Mouse (Mus musculus) CD8-positive naive resting alpha-beta T cell, adult 2 months (primary cell): ENCODE measurements at regions not wholly inside any gene's neighbourhood (a gene's known extent, or its start where the extent isn't known, plus 50 kb on each side); places are given as distances from the start of the nearest gene placed in this dataset.

Experiments used
- DNase-seq, 2 experiments: peaks; one replicate each; pipeline ENCODE4 v3.0.0; 2022; ENCODE audit warnings: low read depth in 2 of 2, low spot score in 2 of 2

- DNase-seq = no peak
Observed at GRCm38 (mm10) chr7:83474471-83474870, 110.3 kb upstream of the Tmc3 start.

DNA sequence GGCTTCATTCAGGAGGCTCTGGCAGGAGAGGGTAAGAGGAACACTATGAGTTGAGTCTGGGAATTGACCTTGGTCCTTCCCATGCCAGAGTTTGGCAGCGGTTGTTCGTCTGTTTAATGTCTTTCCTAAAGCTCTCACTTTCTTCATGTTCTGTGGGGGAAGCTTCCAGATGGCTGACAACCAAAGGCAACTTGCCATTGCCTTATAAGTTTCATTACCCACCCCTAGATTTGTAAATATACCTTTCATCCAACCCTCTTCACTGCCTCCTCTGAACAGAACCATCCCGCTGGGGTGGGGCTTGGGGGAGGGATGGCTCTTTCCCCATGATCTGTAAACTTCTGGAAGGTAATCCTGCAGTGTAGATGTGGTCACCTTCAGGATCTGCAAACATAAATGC lies 109.7 kb upstream of the Tmc3 start:
- no peak for DNase-seq

- no peak for DNase-seq
Observed at GRCm38 (mm10) chr7:83475438-83476160, 109.1 kb upstream of the Tmc3 start.

DNA sequence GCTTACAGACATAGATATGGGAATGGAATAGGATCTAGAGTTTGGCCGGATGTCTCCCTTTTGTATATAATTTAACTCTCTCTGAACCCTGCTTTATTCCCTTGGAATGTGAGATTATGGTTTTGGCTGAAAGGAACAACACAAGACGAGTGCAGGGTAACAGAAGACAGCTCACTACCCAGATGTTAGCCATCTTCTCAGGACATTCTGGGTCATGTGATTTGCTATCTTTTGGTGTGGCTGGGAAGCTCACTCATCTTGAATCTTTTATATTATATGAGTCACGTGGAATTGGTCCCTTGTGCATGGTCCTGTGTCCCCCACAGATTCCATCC lies 108.6 kb upstream of the Tmc3 start:
- no peak for DNase-seq

- no peak for DNase-seq
Observed at GRCm38 (mm10) chr7:83476861-83477260, 107.9 kb upstream of the Tmc3 start.

GRCm38 (mm10) chr7:83477661-83478121 lies 107.0 kb upstream of the Tmc3 start:
- DNase-seq = no peak

DNA sequence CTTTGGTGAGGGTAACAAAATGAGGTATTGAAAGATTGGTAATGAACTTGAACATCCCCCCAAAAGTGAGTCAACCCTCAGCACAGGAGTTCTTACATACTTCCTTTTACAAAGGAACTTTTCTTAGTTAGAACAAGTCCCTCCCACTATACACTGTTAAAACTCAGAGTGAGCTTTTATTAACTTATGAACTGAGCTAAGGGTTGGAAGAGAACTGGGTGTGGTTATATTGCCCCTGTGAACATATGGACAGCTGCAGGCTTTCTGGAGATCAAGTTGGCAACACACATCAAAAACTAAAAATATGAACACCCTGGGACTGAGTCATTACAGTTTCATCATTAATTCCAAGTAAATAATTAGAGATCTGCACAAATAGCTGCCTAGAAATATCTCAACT lies 103.1 kb upstream of the Tmc3 start:
- DNase-seq = no peak

DNA sequence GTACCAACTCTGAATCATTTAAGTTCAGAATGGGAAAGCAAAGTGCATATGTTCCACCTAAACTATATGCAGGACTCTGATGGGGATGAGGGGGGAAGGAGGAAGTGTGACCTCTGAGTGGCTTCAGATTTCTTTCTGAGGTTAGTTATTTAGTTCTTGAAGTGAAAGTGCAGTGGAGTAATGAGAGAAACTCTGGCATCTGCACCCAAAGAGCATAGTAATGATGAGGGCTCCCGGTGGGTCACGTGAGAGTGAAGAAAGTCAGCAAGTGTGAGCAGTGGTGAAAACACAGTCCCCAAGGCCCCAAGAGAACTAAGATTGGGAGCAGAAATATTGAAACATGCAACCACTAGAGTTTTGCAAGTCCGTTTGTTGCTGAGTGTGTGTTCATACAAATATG lies 102.5 kb upstream of the Tmc3 start:
- no peak for DNase-seq

DNA sequence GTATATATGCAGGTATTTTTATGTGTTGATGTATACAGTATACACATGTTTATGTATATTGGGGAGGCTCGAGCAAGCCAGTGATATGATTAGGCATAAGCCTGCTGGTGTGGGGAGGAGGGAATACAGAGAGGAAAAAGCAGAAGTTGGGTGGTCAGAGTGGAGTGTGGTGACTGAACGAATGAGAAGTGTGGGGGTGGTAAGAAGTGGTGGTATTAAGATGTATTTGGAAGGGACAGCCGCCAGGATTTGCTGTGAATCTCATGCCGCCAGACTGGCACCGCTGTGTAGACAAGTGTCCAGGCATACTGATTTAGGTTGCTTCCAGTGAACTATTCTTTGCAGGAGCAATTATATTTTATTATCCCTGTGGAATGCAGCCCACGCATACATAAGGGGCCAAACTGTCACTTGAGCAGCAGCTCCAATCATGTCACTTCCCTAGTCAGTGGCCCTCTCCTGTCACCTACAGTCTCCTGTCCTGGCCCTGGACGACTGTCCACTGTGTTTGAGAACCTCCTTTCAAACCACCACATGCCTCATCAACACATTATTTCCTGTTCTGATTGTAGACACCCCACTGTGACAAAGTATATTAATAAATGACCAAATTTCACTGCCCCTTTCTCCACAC lies 101.9 kb upstream of the Tmc3 start:
- no peak for DNase-seq

DNA sequence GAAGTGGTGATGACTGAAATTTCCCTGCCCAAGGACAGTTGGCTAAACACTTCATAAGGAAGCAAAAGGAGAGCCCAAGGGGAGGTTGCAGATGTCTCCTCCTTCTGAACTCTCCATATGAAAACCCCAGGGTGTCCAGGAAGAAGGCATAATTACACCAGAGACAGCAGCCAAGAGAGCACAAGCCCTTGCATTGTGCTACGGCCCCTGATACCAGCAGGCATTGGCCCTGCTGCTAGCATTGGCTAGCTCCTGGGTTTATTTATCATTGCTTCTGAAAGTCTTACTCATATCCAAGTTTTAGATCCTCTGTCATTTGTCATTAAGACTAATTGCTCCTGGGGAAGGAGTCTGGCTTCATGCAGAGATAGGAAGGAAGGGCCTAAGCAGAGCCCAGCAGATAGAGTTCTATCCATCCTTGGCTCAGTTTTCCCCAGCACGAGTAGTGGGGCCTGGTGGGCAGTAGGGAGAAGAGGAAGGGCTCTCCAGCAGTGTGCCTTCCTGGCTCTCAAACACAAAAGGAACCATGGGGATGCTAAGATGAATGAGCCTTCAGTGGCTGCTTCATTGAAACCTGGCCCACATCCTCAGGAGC lies 98.5 kb upstream of the Tmc3 start:
- no peak for DNase-seq

GRCm38 (mm10) chr7:83489790-83490189 lies 94.9 kb upstream of the Tmc3 start:
- DNase-seq = no peak

GRCm38 (mm10) chr7:83504996-83505645 lies 79.6 kb upstream of the Tmc3 start:
- DNase-seq = no peak

GRCm38 (mm10) chr7:83516295-83516694 lies 68.4 kb upstream of the Tmc3 start:
- no peak for DNase-seq

DNA sequence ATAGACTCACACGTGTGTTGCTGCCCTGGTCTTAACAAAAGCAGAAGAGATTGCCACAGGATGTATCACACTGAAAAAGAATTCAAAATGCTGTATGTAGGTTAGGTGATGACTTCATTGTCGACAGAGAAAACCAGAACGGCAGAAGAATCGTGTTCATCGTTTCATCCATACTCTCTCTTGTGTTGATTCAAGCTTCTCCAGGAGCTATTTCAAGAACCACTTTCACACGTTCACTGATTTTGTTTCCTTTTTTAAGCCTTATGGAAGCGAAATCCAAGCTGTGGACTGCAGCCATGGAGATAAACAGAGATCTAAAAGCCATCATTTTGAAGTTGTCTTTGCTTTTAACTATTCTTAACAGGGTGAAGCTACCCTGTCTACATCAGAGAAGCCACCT lies 63.2 kb upstream of the Tmc3 start:
- DNase-seq = no peak
